Mouse (Mus musculus) hindbrain, embryonic 14.5 days (tissue): ENCODE data around the gene Gli3. TPM values are rescaled to one million over a fixed set of nuclear protein-coding genes. Genes with fewer than 3 reads are reported as not detected.

Experiments used
- ATAC-seq: fragments of 200-750 bp; cut with Nextera tagmentation; 2 replicates; pipeline ENCODE4 v1.8.0; 2017; ENCODE audit warnings: moderate number of reproducible peaks, mild to moderate bottlenecking, moderate TSS enrichment, moderate library complexity; ENCODE audit not compliant: low FRiP score
- DNase-seq: peaks from one replicate; pipeline ENCODE4 v3.0.0-alpha.2; 2015; ENCODE audit warnings: low spot score
- H3K27ac ChIP-seq: fragments of 300-500 bp; sonication (generic); 2 replicates; pipeline ENCODE4 v1.5.1; 2014; ENCODE audit warnings: mild to moderate bottlenecking, moderate library complexity
- H3K27me3 ChIP-seq: fragments of 300-500 bp; sonication (generic); 2 replicates; pipeline ENCODE4 v1.6.1; 2014; ENCODE audit warnings: mild to moderate bottlenecking, low read length, mixed read lengths; ENCODE audit not compliant: control insufficient read depth, insufficient read depth
- H3K36me3 ChIP-seq: fragments of 300-500 bp; sonication (generic); replicated peaks from 2 replicates; pipeline ENCODE4 v1.6.1; 2014; ENCODE audit not compliant: control insufficient read depth, insufficient read depth
- H3K4me1 ChIP-seq: fragments of 300-500 bp; sonication (generic); replicated peaks from 2 replicates; pipeline ENCODE4 v1.6.1; 2014; ENCODE audit warnings: antibody characterized with exemption, low read length, mixed read lengths; ENCODE audit not compliant: control insufficient read depth, insufficient read depth
- H3K4me2 ChIP-seq: fragments of 300-500 bp; sonication (generic); replicated peaks from 2 replicates; pipeline ENCODE4 v1.6.1; 2014; ENCODE audit warnings: mild to moderate bottlenecking, moderate library complexity
- H3K4me3 ChIP-seq: fragments of 300-500 bp; sonication (generic); replicated peaks from 2 replicates; pipeline ENCODE4 v1.5.1; 2014; ENCODE audit warnings: mild to moderate bottlenecking, low read length
- H3K9ac ChIP-seq: fragments of 300-500 bp; sonication (generic); 2 replicates; pipeline ENCODE4 v1.6.1; 2014
- H3K9me3 ChIP-seq: fragments of 300-500 bp; sonication (generic); 2 replicates; pipeline ENCODE4 v1.6.1; 2016; ENCODE audit warnings: low read length; ENCODE audit not compliant: control insufficient read depth
- WGBS: fragments of 180-500 bp; shearing (Covaris S2); extraction: QIAGEN DNeasy Blood & Tissue Kit; methylation state at CpG from one replicate; pipeline ENCODE4 v1.1.7; 2014; 5-methylcytosine and 5-hydroxymethylcytosine counted together
- polyA plus RNA-seq: library from polyadenylated mRNA; unstranded; fragments of >200 nt; fragmentation: Nextera tagmentation; extraction: Ambion mirVana; gene quantifications from 2 replicates; pipeline ENCODE4 v1.2.1, GENCODE M21; 2014

The Gli3 gene
- polyA plus RNA-seq, 1 experiment from 2014 or later: 4.2 TPM

DNA sequence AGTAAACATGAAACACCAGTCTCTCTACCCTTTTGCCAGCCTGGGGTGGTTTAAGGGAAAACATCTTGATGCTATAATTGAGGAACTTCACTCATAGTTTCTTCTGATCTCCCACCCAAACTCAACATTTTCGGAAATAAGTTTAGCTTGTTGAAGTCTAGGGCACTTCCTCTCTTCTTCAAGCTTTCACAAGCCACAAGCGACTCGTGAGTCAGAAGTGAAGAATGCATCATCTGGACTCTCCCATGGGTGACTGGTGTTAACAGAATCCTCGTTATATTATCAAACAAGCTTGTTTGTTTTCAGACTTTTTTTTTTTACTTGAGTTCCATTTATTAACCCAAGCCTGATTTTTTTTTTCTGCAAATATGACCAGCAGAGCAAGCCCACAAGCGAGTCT, 197.5 kb downstream of the Gli3 start:
- H3K4me2 ChIP-seq: no peak overlapping the region
- no peaks in the 10 kb centered on the region for H3K9me3 ChIP-seq
- no peak for ATAC-seq
- 91% methylated on average over 5 of the region's 5 CpGs for WGBS
- H3K9ac ChIP-seq: no peak overlapping the region
- H3K4me3 ChIP-seq: no peak overlapping the region
- H3K27me3 ChIP-seq: no peaks in the 10 kb centered on the region
- H3K4me1 ChIP-seq: 0 out of 2 replicates have a peak, but pooled peaks cover 3% of the 10 kb centered on the region
- no peak for DNase-seq
- no peak overlapping the region for H3K27ac ChIP-seq
- 0 out of 2 replicates have a peak, but pooled peaks cover 9% of the 10 kb centered on the region for H3K36me3 ChIP-seq

DNA sequence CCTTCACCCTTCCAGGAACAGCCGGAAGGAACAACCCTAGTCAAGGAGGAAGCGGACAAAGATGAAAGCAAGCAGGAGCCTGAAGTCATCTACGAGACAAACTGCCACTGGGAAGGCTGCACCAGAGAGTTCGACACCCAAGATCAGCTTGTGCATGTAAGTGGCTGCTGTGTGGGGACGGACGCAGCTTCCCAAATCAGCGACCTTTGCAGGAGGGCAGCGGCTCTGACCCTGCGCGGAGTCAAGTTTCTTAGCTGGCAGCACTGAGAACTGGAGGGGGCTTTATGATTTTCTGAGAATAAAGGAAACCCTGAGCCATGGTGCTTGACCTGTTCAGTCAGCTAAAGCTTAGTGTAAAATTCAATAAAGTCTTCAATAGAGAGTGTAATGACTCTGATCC, 199.3 kb downstream of the Gli3 start:
- WGBS: 63% methylated on average over 10 of the region's 10 CpGs
- ATAC-seq (no peak), DNase-seq (no peak)
- H3K4me1 ChIP-seq: 0 out of 2 replicates have a peak, but pooled peaks cover 3% of the 10 kb centered on the region
- no peak overlapping the region for H3K9ac ChIP-seq
- H3K27me3 ChIP-seq: no peaks in the 10 kb centered on the region
- no peaks in the 10 kb centered on the region for H3K9me3 ChIP-seq
- H3K27ac ChIP-seq: no peak overlapping the region
- no peak overlapping the region for H3K4me2 ChIP-seq
- H3K36me3 ChIP-seq: 0 out of 2 replicates have a peak, but pooled peaks cover 9% of the 10 kb centered on the region
- no peak overlapping the region for H3K4me3 ChIP-seq

DNA sequence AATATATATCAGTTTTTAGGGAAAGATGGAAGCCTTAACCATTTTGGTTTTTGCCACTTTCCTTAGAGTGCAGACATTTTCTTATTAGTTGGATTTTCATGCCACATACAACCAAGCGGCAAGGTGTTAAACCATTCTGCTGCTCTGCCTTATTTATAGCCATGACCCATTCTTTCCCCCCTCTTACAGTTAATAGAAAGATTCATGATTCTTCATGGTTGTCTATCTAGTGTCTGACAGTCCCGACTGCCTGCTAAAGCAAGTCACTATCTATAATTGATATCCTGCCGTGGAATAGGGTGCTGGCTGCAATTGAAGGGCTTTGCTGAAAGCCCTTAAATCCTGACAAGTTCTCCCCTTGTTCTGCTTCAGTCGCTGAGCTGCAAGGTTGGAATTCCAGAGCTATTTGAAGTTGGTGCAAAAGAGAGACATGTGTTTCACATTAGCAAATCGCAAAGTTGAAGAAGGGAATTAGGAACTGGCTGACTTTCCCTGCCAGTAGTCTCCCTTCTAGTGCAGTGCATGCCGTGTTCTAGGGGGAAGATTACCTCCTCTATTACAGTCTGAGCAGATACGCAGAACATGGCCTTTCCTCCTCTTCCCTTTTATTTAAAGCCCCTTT, 201.7 kb downstream of the Gli3 start:
- no peaks in the 10 kb centered on the region for H3K27me3 ChIP-seq
- ATAC-seq (no peak), DNase-seq (no peak)
- H3K27ac ChIP-seq: no peak overlapping the region
- WGBS: 43% methylated on average over 7 of the region's 7 CpGs
- no peak overlapping the region for H3K4me2 ChIP-seq
- 0 out of 2 replicates have a peak, but pooled peaks cover 9% of the 10 kb centered on the region for H3K36me3 ChIP-seq
- no peak overlapping the region for H3K9ac ChIP-seq
- no peaks in the 10 kb centered on the region for H3K4me1 ChIP-seq
- no peaks in the 10 kb centered on the region for H3K9me3 ChIP-seq
- H3K4me3 ChIP-seq: no peak overlapping the region

GRCm38 (mm10) chr13:15665514-15665913, 202.5 kb downstream of the Gli3 start:
- H3K27ac ChIP-seq: no peak overlapping the region
- no peak for DNase-seq
- no peaks in the 10 kb centered on the region for H3K9me3 ChIP-seq
- no peak for ATAC-seq
- no peak overlapping the region for H3K9ac ChIP-seq
- 94% methylated on average over 8 of the region's 8 CpGs for whole genome bisulfite sequencing
- no peak overlapping the region for H3K4me2 ChIP-seq
- H3K27me3 ChIP-seq: no peaks in the 10 kb centered on the region
- H3K4me3 ChIP-seq: no peak overlapping the region
- H3K36me3 ChIP-seq: 0 out of 2 replicates have a peak, but pooled peaks cover 5% of the 10 kb centered on the region
- H3K4me1 ChIP-seq: no peaks in the 10 kb centered on the region

DNA sequence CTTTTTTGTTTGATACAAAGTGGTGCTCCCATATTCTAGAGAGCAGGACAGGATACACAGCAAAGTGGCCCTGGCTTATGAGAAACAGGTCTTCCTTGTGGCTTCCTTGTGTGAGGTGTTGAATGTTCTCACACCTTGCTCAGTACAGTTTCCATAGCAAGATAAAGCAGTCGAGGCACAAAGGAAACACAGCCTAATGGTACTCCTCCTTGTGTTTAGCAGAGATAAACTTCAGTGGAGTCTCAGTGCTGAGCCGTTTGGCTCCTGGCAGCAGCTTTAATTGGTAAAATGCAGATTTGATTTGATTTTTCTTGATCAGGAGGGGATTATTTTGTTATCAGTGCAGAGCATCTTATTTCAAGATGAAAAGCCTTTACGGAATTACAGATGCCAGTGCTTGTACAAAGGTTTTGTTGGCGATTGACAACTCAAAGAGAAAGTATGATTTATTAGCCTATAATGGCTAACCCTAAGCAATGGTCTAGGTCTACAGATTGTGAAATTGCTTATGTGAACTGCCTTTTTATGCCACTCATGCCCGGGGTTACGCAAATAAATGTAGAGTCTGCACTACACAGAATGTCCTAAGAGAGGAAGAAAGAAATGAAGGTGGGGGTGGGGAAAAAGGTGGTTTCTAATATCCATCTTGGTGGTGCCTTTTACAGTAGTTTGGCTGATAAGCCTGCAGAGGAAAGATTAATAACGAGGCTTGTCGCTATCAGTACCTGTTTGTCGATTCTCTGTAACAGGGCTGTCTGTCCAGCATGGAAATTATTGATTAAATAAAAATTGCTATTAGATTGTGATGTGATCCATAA, 207.3 kb downstream of the Gli3 start:
- no peaks in the 10 kb centered on the region for H3K36me3 ChIP-seq
- H3K4me3 ChIP-seq: no peak overlapping the region
- no peak for DNase-seq
- WGBS: 64% methylated on average over 9 of the region's 9 CpGs
- H3K9me3 ChIP-seq: no peaks in the 10 kb centered on the region
- no peak overlapping the region for H3K4me2 ChIP-seq
- H3K4me1 ChIP-seq: no peaks in the 10 kb centered on the region
- no peak overlapping the region for H3K27ac ChIP-seq
- H3K27me3 ChIP-seq: no peaks in the 10 kb centered on the region
- H3K9ac ChIP-seq: no peak overlapping the region
- ATAC-seq: no peak

- 57% methylated on average over 4 of the region's 4 CpGs for WGBS
- no peak overlapping the region for H3K4me2 ChIP-seq
- ATAC-seq: no peak
- no peak overlapping the region for H3K9ac ChIP-seq
- DNase-seq: no peak
- no peak overlapping the region for H3K4me3 ChIP-seq
- no peaks in the 10 kb centered on the region for H3K4me1 ChIP-seq
- no peak overlapping the region for H3K27ac ChIP-seq
- no peaks in the 10 kb centered on the region for H3K27me3 ChIP-seq
- H3K9me3 ChIP-seq: no peaks in the 10 kb centered on the region
- no peaks in the 10 kb centered on the region for H3K36me3 ChIP-seq
Observed at GRCm38 (mm10) chr13:15670962-15671313, 207.9 kb downstream of the Gli3 start.

- Histone ChIP-seq H3K4me2 (no peak overlapping the region), H3K9ac (no peak overlapping the region), H3K27me3 (no peaks in the 10 kb centered on the region), H3K4me1 (no peaks in the 10 kb centered on the region), H3K9me3 (no peaks in the 10 kb centered on the region), H3K27ac (no peak overlapping the region), H3K4me3 (no peak overlapping the region), H3K36me3 (no peaks in the 10 kb centered on the region)
- ATAC-seq (no peak), DNase-seq (no peak)
Observed at GRCm38 (mm10) chr13:15675480-15675879, 212.4 kb downstream of the Gli3 start.

DNA sequence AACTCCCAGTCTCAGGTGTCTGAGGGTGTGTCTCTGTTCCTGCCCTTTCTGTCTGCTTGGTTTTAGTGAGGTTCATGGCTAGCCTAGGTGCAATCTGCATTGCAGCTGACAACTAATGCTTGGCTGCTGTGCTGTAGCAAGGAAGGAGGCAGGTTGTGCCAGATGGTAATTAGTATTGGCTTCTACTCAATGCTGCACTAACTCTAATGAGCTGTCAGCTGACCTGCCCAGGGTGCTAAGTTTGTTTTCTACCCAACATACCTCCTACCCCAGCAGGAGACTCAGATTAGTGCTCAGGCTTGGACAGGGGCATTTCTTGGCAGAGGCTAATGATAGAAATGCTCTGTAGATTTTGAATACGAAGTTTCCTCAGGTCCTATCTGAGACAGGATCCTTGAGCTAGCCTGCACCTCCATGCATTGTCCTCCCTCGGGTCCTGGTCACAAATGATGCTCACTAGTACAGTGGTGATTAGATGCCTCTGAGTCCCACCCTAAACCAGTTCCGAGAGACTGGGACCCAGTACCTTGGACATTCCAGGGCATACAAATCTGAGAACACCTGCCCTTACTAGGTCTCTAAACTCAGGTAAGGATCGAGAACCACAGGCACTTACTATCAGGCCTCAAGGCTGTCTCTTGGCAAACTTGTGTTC, 214.2 kb downstream of the Gli3 start:
- Histone ChIP-seq H3K27me3 (no peaks in the 10 kb centered on the region), H3K9me3 (no peaks in the 10 kb centered on the region), H3K4me1 (no peaks in the 10 kb centered on the region), H3K4me2 (no peak overlapping the region), H3K36me3 (no peaks in the 10 kb centered on the region), H3K4me3 (no peak overlapping the region), H3K27ac (no peak overlapping the region), H3K9ac (no peak overlapping the region)
- 90% methylated on average over 4 of the region's 4 CpGs for WGBS
- DNase-seq (no peak), ATAC-seq (no peak)

- Histone ChIP-seq H3K27me3 (no peaks in the 10 kb centered on the region), H3K27ac (no peak overlapping the region), H3K36me3 (no peaks in the 10 kb centered on the region), H3K4me3 (no peak overlapping the region), H3K4me2 (no peak overlapping the region), H3K4me1 (no peaks in the 10 kb centered on the region), H3K9ac (no peak overlapping the region), H3K9me3 (no peaks in the 10 kb centered on the region)
- DNase-seq (no peak), ATAC-seq (no peak)
- WGBS: 100% methylated on average over 1 of the region's 1 CpGs
Observed at GRCm38 (mm10) chr13:15681530-15681929, 218.5 kb downstream of the Gli3 start.
